Mouse (Mus musculus) lung, embryonic 14.5 days (tissue): ENCODE data around the gene Mtor. TPM values are rescaled to one million over a fixed set of nuclear protein-coding genes. Genes with fewer than 3 reads are reported as not detected.

ENCODE experiments used
- ATAC-seq: fragments of 200-750 bp; cut with Nextera tagmentation; 2 replicates; pipeline ENCODE4 v1.8.0; 2017; ENCODE audit warnings: mild to moderate bottlenecking, moderate TSS enrichment, moderate library complexity; ENCODE audit not compliant: insufficient read depth
- DNase-seq: peaks from one replicate; pipeline ENCODE4 v3.0.0-alpha.2; 2015
- H3K27ac ChIP-seq: fragments of 300-500 bp; sonication (generic); 2 replicates; pipeline ENCODE4 v1.5.1; 2014; ENCODE audit warnings: low read depth, mild to moderate bottlenecking, moderate library complexity
- H3K27me3 ChIP-seq: fragments of 300-500 bp; sonication (generic); 2 replicates; pipeline ENCODE4 v1.6.1; 2014; ENCODE audit warnings: low read length, control low read depth; ENCODE audit not compliant: insufficient read depth
- H3K36me3 ChIP-seq: fragments of 300-500 bp; sonication (generic); 2 replicates; pipeline ENCODE4 v1.6.1; 2014; ENCODE audit warnings: control low read depth; ENCODE audit not compliant: insufficient read depth
- H3K4me1 ChIP-seq: fragments of 300-500 bp; sonication (generic); 2 replicates; pipeline ENCODE4 v1.6.1; 2014; ENCODE audit warnings: antibody characterized with exemption, control low read depth; ENCODE audit not compliant: insufficient read depth
- H3K4me2 ChIP-seq: fragments of 300-500 bp; sonication (generic); 2 replicates; pipeline ENCODE4 v1.6.1; 2014; ENCODE audit warnings: mild to moderate bottlenecking
- H3K4me3 ChIP-seq: fragments of 300-500 bp; sonication (generic); 2 replicates; pipeline ENCODE4 v1.5.1; 2014; ENCODE audit warnings: low read depth, low read length
- H3K9ac ChIP-seq: fragments of 300-500 bp; sonication (generic); 2 replicates; pipeline ENCODE4 v1.6.1; 2014
- H3K9me3 ChIP-seq: fragments of 300-500 bp; sonication (generic); 2 replicates; pipeline ENCODE4 v1.6.1; 2016; ENCODE audit warnings: low read depth, low read length, control low read depth
- CTCF ChIP-seq: IDR thresholded peaks from 2 replicates; pipeline ENCODE4 v1.5.1; 2016; ENCODE audit warnings: antibody characterized with exemption, low read depth
- WGBS: fragments of 180-500 bp; shearing (Covaris S2); extraction: QIAGEN DNeasy Blood & Tissue Kit; methylation state at CpG from one replicate; pipeline ENCODE4 v1.1.7; 2014; 5-methylcytosine and 5-hydroxymethylcytosine counted together
- polyA plus RNA-seq: library from polyadenylated mRNA; unstranded; fragments of >200 nt; fragmentation: Nextera tagmentation; extraction: Ambion mirVana; gene quantifications from 2 replicates; pipeline ENCODE4 v1.2.1, GENCODE M21; 2014

Gene Mtor
- polyA plus RNA-seq, 1 experiment from 2014 or later: 21.3 TPM

DNA sequence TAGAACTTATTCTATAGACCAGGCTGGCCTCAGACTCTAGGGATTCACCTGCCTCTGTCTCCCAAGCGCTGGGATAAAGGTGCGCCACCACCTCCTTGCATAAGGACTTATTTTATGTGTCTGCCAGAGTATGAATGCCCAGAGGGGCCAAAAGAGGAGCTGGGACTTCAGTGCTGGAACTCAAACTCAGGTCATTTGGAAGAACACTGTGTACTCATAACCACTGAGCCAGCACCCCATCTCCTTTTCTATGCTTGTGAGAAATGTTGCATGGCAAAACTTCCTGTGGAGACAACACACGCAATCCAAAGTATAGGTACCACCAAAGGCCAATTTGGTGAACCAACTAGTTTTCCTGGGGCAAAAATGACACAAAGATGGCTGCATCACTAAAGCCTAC lies 148.3 kb downstream of the Mtor start:
- Histone ChIP-seq H3K36me3 (peaks cover 62% of the 10 kb centered on the region), H3K9ac (no peak overlapping the region), H3K4me3 (no peak overlapping the region), H3K9me3 (no peaks in the 10 kb centered on the region), H3K27me3 (no peaks in the 10 kb centered on the region), H3K27ac (no peak overlapping the region), H3K4me1 (0 out of 2 replicates have a peak, but pooled peaks cover 4% of the 10 kb centered on the region), H3K4me2 (no peak overlapping the region)
- TF ChIP-seq CTCF: no peak
- DNase-seq: no peak
- 98% methylated on average over 3 of the region's 3 CpGs for WGBS
- no peak for ATAC-seq

DNA sequence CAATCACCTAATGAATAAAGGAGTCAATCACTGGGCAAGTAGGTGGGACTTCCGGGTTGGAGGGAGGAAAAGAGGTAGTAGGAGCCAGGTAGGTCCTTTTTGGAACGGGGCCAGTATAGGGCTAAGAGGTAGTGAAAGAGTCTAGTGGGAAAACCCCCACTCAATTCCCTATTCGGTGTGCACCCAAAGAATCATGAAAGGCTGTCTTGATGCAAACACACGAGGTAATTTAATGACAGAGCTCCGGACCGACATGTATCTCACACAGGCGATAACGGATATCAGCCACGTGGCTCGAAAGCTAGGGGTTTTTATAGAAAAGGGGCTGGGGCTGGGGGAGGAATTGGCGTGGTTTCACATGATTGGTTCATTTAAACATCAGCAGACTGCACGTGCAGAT lies 150.4 kb downstream of the Mtor start:
- Histone ChIP-seq H3K4me2 (no peak overlapping the region), H3K4me3 (no peak overlapping the region), H3K9ac (no peak overlapping the region), H3K27me3 (no peaks in the 10 kb centered on the region), H3K4me1 (no peaks in the 10 kb centered on the region), H3K27ac (no peak overlapping the region), H3K9me3 (no peaks in the 10 kb centered on the region), H3K36me3 (peaks cover 50% of the 10 kb centered on the region)
- no peak for TF ChIP-seq CTCF
- no peak for DNase-seq
- no peak for ATAC-seq
- 95% methylated on average over 12 of the region's 12 CpGs for WGBS

GRCm38 (mm10) chr4:148600316-148600715 lies 151.9 kb downstream of the Mtor start:
- Histone ChIP-seq H3K9me3 (no peaks in the 10 kb centered on the region), H3K36me3 (peaks cover 35% of the 10 kb centered on the region), H3K4me3 (no peak overlapping the region), H3K27ac (no peak overlapping the region), H3K4me1 (no peaks in the 10 kb centered on the region), H3K27me3 (no peaks in the 10 kb centered on the region), H3K9ac (no peak overlapping the region), H3K4me2 (no peak overlapping the region)
- 82% methylated on average over 4 of the region's 4 CpGs for WGBS
- DNase-seq (no peak), ATAC-seq (no peak)
- TF ChIP-seq CTCF: no peak

DNA sequence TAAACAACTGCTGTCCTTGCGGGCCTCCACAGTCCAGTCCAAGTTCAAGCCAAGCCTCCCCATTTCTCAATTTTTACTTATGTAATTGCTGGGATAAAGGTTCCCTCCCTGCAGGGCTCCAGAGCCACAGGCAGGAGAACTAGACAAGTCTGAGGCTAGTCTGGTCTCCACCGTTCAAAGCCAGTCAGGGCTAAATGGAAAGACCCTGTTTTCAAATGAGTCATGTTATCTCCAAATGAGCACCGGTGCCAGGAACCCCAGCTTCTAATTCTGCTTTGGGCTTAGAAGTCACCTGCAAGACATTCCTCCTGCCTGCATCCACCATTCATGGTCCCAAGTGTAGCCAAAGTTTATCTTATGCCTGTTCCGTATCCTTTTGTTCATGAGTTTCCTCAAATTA lies 153.5 kb downstream of the Mtor start:
- Histone ChIP-seq H3K4me2 (no peak overlapping the region), H3K27me3 (no peaks in the 10 kb centered on the region), H3K27ac (no peak overlapping the region), H3K9me3 (no peaks in the 10 kb centered on the region), H3K9ac (no peak overlapping the region), H3K36me3 (peaks cover 20% of the 10 kb centered on the region), H3K4me1 (no peaks in the 10 kb centered on the region), H3K4me3 (no peak overlapping the region)
- no peak for DNase-seq
- no peak for TF ChIP-seq CTCF
- 70% methylated on average over 4 of the region's 4 CpGs for WGBS
- no peak for ATAC-seq

- Histone ChIP-seq H3K4me3 (no peak within 1 kb of the TSS), H3K9me3 (no peaks in the 10 kb centered on the region), H3K4me2 (no peak within 1 kb of the TSS), H3K27ac (no peak within 1 kb of the TSS), H3K4me1 (no peaks in the 10 kb centered on the region), H3K27me3 (no peaks in the 10 kb centered on the region), H3K36me3 (peaks cover 13% of the 10 kb centered on the region), H3K9ac (no peak within 1 kb of the TSS)
- DNase-seq (no peak), ATAC-seq (no peak)
- 82% methylated on average over 14 of the region's 14 CpGs for WGBS
- TF ChIP-seq CTCF: no peak
These were observed 154.1 kb downstream of the Mtor start, which contains the start of gene Masp2 for GRCm38 (mm10) chr4:148602357-148603120. Gene Masp2, plus strand, starts transcription at chr4:148602554.

DNA sequence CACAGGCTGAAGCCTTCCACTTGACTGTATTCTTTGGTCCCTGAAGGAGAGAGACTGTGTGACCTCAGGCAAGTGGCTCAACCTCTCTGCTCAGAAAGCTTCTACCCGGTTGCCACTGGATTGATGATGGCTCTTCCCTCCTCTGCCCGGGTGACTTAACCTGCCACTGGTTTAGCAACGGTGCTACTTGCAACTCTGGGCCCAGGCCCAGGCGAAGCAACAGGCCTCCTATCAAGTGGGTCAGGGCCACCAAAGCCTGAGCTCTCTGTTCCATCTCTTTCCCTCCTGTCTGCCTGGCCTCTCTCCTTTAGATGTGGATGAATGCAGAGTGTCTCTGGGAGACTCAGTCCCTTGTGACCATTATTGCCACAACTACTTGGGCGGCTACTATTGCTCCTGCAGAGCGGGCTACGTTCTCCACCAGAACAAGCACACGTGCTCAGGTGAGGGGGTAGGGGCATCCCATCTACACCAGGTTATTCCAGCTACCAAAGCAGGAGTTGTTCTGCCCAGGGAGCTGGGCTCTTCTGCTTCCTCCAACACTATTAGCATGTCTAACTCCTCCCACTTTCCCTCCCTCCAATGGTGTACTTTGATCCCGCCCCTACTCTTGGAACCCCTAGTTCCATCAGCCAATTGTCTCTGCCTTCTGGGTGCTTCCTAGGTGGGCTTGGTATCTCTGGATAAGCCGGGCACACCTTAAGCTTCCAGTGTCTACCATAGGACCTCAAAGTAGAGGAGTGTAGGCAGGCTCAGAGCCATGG lies 155.1 kb downstream of the Mtor start:
- ATAC-seq (no peak), DNase-seq (no peak)
- Histone ChIP-seq H3K4me1 (no peaks in the 10 kb centered on the region), H3K4me3 (no peak overlapping the region), H3K36me3 (peaks cover 7% of the 10 kb centered on the region; the same call in 1 of the 2 replicates), H3K27ac (no peak overlapping the region), H3K9me3 (no peaks in the 10 kb centered on the region), H3K9ac (no peak overlapping the region), H3K4me2 (no peak overlapping the region), H3K27me3 (no peaks in the 10 kb centered on the region)
- 72% methylated on average over 10 of the region's 10 CpGs for WGBS
- TF ChIP-seq CTCF: no peak

DNA sequence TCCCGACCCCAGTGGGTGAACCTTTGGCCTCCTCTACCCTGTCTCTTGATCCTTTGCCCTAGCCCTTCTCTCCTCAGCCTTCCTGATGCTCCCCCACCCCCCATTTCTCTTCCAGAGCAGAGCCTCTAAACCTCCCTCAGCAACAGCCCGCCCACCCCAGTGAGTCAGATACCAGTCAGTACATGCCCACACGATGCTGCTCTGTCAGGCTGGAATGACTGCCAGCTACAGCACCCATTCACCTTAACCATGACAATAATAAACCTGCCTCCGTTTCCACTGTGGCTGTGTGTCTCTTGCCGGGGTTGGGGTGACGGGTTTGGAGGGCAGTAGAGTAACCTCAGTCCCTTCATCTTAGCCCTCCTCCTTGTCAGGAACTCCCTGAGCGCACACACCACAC lies 155.7 kb downstream of the Mtor start:
- no peak for ATAC-seq
- no peak overlapping the region for H3K9ac ChIP-seq
- no peak overlapping the region for H3K4me2 ChIP-seq
- WGBS: 67% methylated on average over 7 of the region's 7 CpGs
- H3K4me3 ChIP-seq: no peak overlapping the region
- no peaks in the 10 kb centered on the region for H3K4me1 ChIP-seq
- no peaks in the 10 kb centered on the region for H3K27me3 ChIP-seq
- no peaks in the 10 kb centered on the region for H3K9me3 ChIP-seq
- TF ChIP-seq CTCF: no peak
- H3K27ac ChIP-seq: no peak overlapping the region
- no peak for DNase-seq
- 0 out of 2 replicates have a peak, but pooled peaks cover 3% of the 10 kb centered on the region for H3K36me3 ChIP-seq
